Mouse (Mus musculus) stomach, embryonic 15.5 days (tissue): Measurements from ENCODE around the gene Lyrm7. TPM values are rescaled to one million over a fixed set of nuclear protein-coding genes. Genes with fewer than 3 reads are reported as not detected.
"Not testable (repeated sequence)": the region's sequence is repeated elsewhere in the genome, so short reads cannot be mapped to it uniquely, and the experiment has no call there.

Experiments used
- ATAC-seq: fragments of 200-750 bp; cut with Nextera tagmentation; 2 replicates; pipeline ENCODE4 v1.8.0; 2017; ENCODE audit warnings: low read depth, moderate number of reproducible peaks, moderate TSS enrichment; ENCODE audit not compliant: insufficient read depth, low FRiP score
- H3K27ac ChIP-seq: fragments of 300-500 bp; sonication (generic); 2 replicates; pipeline ENCODE4 v1.5.1; 2015; ENCODE audit warnings: mild to moderate bottlenecking, inconsistent platforms
- H3K27me3 ChIP-seq: fragments of 300-500 bp; sonication (generic); replicated peaks from 2 replicates; pipeline ENCODE4 v1.6.1; 2015; ENCODE audit warnings: inconsistent platforms
- H3K36me3 ChIP-seq: fragments of 300-500 bp; sonication (generic); 2 replicates; pipeline ENCODE4 v1.6.1; 2015; ENCODE audit warnings: inconsistent platforms
- H3K4me1 ChIP-seq: fragments of 300-500 bp; sonication (generic); 2 replicates; pipeline ENCODE4 v1.6.1; 2015; ENCODE audit warnings: inconsistent platforms
- H3K4me2 ChIP-seq: fragments of 300-500 bp; sonication (generic); 2 replicates; pipeline ENCODE4 v1.6.1; 2015; ENCODE audit warnings: mild to moderate bottlenecking, inconsistent platforms
- H3K4me3 ChIP-seq: fragments of 300-500 bp; sonication (generic); replicated peaks from 2 replicates; pipeline ENCODE4 v1.5.1; 2015; ENCODE audit warnings: inconsistent platforms
- H3K9ac ChIP-seq: fragments of 300-500 bp; sonication (generic); 2 replicates; pipeline ENCODE4 v1.6.1; 2015; ENCODE audit warnings: inconsistent platforms
- H3K9me3 ChIP-seq: fragments of 300-500 bp; sonication (generic); 2 replicates; pipeline ENCODE4 v1.6.1; 2016; ENCODE audit warnings: inconsistent platforms
- WGBS: fragments of 180-500 bp; shearing (Covaris S2); methylation state at CpG from one replicate; pipeline ENCODE4 v1.1.7; 2015; 5-methylcytosine and 5-hydroxymethylcytosine counted together
- polyA plus RNA-seq: library from polyadenylated mRNA; unstranded; fragments of >200 nt; fragmentation: Nextera tagmentation; extraction: Ambion mirVana; gene quantifications from 2 replicates; pipeline ENCODE4 v1.2.1, GENCODE M21; 2015

The Lyrm7 gene
- polyA plus RNA-seq, 1 experiment from 2014 or later: 7.5 TPM

- Histone ChIP-seq H3K4me2 (no peak overlapping the region), H3K4me1 (no peaks in the 10 kb centered on the region), H3K9me3 (no peaks in the 10 kb centered on the region), H3K36me3 (no peaks in the 10 kb centered on the region), H3K4me3 (no peak overlapping the region), H3K27me3 (no peaks in the 10 kb centered on the region), H3K27ac (no peak overlapping the region), H3K9ac (no peak overlapping the region)
- ATAC-seq: no peak
- WGBS: 56% methylated on average over 5 of the region's 5 CpGs
These were observed 36.8 kb upstream of the Lyrm7 start for GRCm38 (mm10) chr11:54897470-54897869.

DNA sequence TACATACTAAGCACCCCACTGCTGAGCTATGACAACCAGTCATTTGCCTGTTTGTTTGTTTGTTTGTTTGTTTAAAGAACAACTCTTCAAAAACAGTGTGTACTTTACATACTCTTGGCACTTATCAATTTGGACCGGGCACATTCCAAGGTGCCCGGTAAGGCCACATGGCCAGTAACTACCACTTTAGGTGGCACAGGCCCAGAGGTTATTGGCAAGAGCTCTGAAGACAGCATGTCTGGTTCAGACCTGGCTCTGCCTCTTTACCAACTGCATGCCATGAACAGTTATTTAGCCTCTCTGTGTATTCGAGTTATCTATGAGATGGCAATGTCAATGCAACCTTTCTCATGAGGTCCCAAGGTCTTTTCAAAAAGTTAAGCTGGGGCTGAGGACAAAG lies 35.9 kb upstream of the Lyrm7 start:
- not testable (repeated sequence) for ATAC-seq
- 86% methylated on average over 3 of the region's 3 CpGs for WGBS

GRCm38 (mm10) chr11:54894589-54894988 lies 33.9 kb upstream of the Lyrm7 start:
- Histone ChIP-seq H3K9me3 (no peaks in the 10 kb centered on the region), H3K4me3 (no peak overlapping the region), H3K9ac (no peak overlapping the region), H3K4me2 (no peak overlapping the region), H3K4me1 (no peaks in the 10 kb centered on the region), H3K27ac (no peak overlapping the region), H3K27me3 (no peaks in the 10 kb centered on the region), H3K36me3 (no peaks in the 10 kb centered on the region)
- WGBS: 56% methylated on average over 9 of the region's 9 CpGs
- no peak for ATAC-seq

More for the DNA sequence above, 35.9 kb upstream of the Lyrm7 start:
- H3K36me3 ChIP-seq, H3K4me2 ChIP-seq, H3K27me3 ChIP-seq, H3K27ac ChIP-seq, H3K9me3 ChIP-seq, H3K4me3 ChIP-seq, H3K9ac ChIP-seq, H3K4me1 ChIP-seq: not testable (repeated sequence)

GRCm38 (mm10) chr11:54892091-54892490 lies 31.4 kb upstream of the Lyrm7 start:
- H3K4me1 ChIP-seq: no peaks in the 10 kb centered on the region
- 44% methylated on average over 7 of the region's 7 CpGs for WGBS
- no peaks in the 10 kb centered on the region for H3K36me3 ChIP-seq
- no peaks in the 10 kb centered on the region for H3K9me3 ChIP-seq
- H3K4me3 ChIP-seq: no peak overlapping the region
- no peak overlapping the region for H3K9ac ChIP-seq
- no peak overlapping the region for H3K27ac ChIP-seq
- no peaks in the 10 kb centered on the region for H3K27me3 ChIP-seq
- ATAC-seq: no peak
- no peak overlapping the region for H3K4me2 ChIP-seq

GRCm38 (mm10) chr11:54891341-54891740 lies 30.6 kb upstream of the Lyrm7 start:
- no peak for ATAC-seq
- no peak overlapping the region for H3K4me3 ChIP-seq
- WGBS: 82% methylated on average over 5 of the region's 5 CpGs

GRCm38 (mm10) chr11:54887927-54888326 lies 27.2 kb upstream of the Lyrm7 start:
- H3K4me3 ChIP-seq: no peak overlapping the region
- ATAC-seq: no peak
- H3K9me3 ChIP-seq: no peaks in the 10 kb centered on the region
- no peaks in the 10 kb centered on the region for H3K27me3 ChIP-seq
- no peaks in the 10 kb centered on the region for H3K36me3 ChIP-seq
- no peak overlapping the region for H3K4me2 ChIP-seq
- no peak overlapping the region for H3K27ac ChIP-seq
- H3K9ac ChIP-seq: no peak overlapping the region
- 62% methylated on average over 6 of the region's 6 CpGs for WGBS
- H3K4me1 ChIP-seq: peaks cover 10% of the 10 kb centered on the region

More at GRCm38 (mm10) chr11:54891341-54891740, 30.6 kb upstream of the Lyrm7 start:
- no peak overlapping the region for H3K27ac ChIP-seq
- no peak overlapping the region for H3K9ac ChIP-seq
- no peaks in the 10 kb centered on the region for H3K27me3 ChIP-seq
- H3K4me1 ChIP-seq: no peaks in the 10 kb centered on the region
- no peaks in the 10 kb centered on the region for H3K36me3 ChIP-seq
- H3K4me2 ChIP-seq: no peak overlapping the region
- no peaks in the 10 kb centered on the region for H3K9me3 ChIP-seq

- WGBS: 85% methylated on average over 2 of the region's 2 CpGs
- H3K4me3 ChIP-seq: no peak overlapping the region
- no peaks in the 10 kb centered on the region for H3K36me3 ChIP-seq
- H3K27me3 ChIP-seq: no peaks in the 10 kb centered on the region
- no peak overlapping the region for H3K27ac ChIP-seq
- ATAC-seq: no peak
- no peak overlapping the region for H3K9ac ChIP-seq
- peaks cover 13% of the 10 kb centered on the region for H3K4me1 ChIP-seq
- no peak overlapping the region for H3K4me2 ChIP-seq
- H3K9me3 ChIP-seq: no peaks in the 10 kb centered on the region
These were observed 24.7 kb upstream of the Lyrm7 start for GRCm38 (mm10) chr11:54885406-54885805.

DNA sequence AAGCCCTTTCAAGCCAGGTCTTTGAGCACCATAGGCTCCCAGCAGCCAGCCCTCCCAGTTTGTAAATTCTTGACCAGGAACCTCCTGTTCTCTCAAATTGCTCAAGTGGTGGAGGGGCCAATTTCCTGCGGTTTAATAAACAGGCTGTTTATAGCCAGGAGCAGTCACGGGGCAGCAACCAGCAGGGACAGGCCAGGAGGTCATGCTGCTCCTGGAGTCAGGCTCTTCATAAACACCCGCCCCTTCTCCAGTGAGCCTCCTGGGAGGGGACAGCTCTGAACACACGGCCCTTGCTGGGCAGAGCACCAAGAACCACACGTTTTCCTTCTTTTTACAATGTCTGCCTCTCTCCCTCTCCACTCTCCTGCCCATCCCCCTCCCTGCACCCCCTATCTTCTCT lies 24.2 kb upstream of the Lyrm7 start:
- ATAC-seq: peak; percentile 52; the same call in 1 of the 2 replicates
- no peaks in the 10 kb centered on the region for H3K27me3 ChIP-seq
- H3K9ac ChIP-seq: no peak overlapping the region
- H3K4me2 ChIP-seq: no peak overlapping the region
- no peaks in the 10 kb centered on the region for H3K9me3 ChIP-seq
- H3K4me3 ChIP-seq: no peak overlapping the region
- no peaks in the 10 kb centered on the region for H3K36me3 ChIP-seq
- H3K27ac ChIP-seq: peak overlapping the region; percentile 54
- whole genome bisulfite sequencing: 11% methylated on average over 5 of the region's 5 CpGs
- H3K4me1 ChIP-seq: peaks cover 13% of the 10 kb centered on the region

GRCm38 (mm10) chr11:54884197-54884828 lies 23.6 kb upstream of the Lyrm7 start:
- H3K36me3 ChIP-seq: no peaks in the 10 kb centered on the region
- no peaks in the 10 kb centered on the region for H3K27me3 ChIP-seq
- H3K9ac ChIP-seq: no peak overlapping the region
- no peak for ATAC-seq
- H3K9me3 ChIP-seq: no peaks in the 10 kb centered on the region
- H3K27ac ChIP-seq: peak overlapping the region; percentile 54
- H3K4me2 ChIP-seq: no peak overlapping the region
- peaks cover 13% of the 10 kb centered on the region for H3K4me1 ChIP-seq
- H3K4me3 ChIP-seq: no peak overlapping the region
- 72% methylated on average over 5 of the region's 5 CpGs for WGBS

DNA sequence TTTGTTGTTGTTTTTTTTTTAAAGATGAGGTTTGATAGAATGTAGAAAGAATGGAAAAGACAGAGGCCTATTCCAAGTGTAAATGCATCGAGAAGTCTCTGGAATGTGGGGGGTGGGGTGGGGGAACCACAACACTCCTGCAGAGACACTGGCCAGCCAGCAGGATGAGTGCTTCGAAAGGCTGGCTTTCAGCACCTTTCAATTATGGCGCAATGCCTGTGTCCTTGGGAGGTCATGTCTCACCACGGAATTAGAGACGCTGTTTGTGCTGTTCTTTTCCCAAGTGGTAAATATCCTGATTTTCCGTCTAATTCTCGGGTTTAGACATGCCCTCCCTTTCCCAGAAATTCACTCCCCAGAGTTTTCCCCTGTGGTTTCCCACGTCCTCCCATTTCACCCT lies 22.0 kb upstream of the Lyrm7 start:
- ATAC-seq: no peak
- 39% methylated on average over 8 of the region's 8 CpGs for WGBS
- H3K27ac ChIP-seq: no peak overlapping the region
- no peaks in the 10 kb centered on the region for H3K9me3 ChIP-seq
- H3K36me3 ChIP-seq: no peaks in the 10 kb centered on the region
- H3K4me3 ChIP-seq: no peak overlapping the region
- peaks cover 13% of the 10 kb centered on the region for H3K4me1 ChIP-seq
- no peaks in the 10 kb centered on the region for H3K27me3 ChIP-seq
- H3K4me2 ChIP-seq: no peak overlapping the region
- H3K9ac ChIP-seq: no peak overlapping the region

DNA sequence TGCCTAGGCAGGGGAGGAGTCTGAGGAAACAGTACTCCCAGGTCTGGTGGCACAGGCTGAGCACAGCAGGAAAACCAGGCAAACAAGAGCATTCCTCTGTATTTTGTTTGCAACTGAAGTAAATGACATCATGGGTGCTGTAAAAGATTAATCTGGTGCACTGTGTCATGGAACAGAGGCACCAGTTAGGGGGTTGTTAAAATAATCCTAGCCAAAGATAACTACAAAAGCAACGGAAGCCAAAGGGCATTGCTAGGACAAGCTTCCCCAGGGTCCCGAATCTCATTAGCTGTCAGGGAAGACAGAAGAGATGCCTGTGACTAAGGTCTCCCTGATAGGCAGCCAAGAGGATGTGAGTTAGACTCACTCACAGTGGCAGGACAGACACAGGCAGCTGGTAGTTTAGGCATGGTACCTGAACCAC lies 20.3 kb upstream of the Lyrm7 start:
- no peak; the same call in 1 of the 2 replicates for ATAC-seq
- H3K4me2 ChIP-seq: no peak overlapping the region
- peaks cover 13% of the 10 kb centered on the region for H3K4me1 ChIP-seq
- no peaks in the 10 kb centered on the region for H3K27me3 ChIP-seq
- no peaks in the 10 kb centered on the region for H3K36me3 ChIP-seq
- H3K9me3 ChIP-seq: no peaks in the 10 kb centered on the region
- H3K4me3 ChIP-seq: no peak overlapping the region
- H3K27ac ChIP-seq: 0 out of 2 replicates have a peak overlapping the region, but pooled peaks have one; percentile 13
- 16% methylated on average over 2 of the region's 2 CpGs for WGBS
- H3K9ac ChIP-seq: no peak overlapping the region

DNA sequence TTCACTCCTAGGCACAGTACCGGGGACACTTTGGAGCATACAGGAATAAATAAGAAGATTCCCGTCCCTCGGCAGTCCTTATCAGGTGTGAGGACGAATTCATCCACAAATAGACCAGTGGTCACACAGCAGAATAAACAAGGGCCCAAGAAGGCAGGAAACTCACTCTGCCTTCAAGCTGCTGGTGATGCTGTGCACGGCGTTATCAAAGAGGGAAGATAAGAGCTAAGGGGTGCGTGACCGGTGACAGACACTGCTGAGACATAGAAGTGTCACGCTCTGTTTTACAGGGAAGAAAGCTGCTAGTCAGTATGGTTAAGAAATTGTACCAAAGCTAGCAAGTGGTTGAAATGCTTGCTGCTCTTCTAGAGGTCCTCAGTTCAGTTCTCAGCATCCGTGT lies 19.2 kb upstream of the Lyrm7 start:
- ATAC-seq: no peak

GRCm38 (mm10) chr11:54879434-54879833 lies 18.7 kb upstream of the Lyrm7 start:
- H3K27ac ChIP-seq: no peak overlapping the region
- 19% methylated on average over 4 of the region's 4 CpGs for WGBS
- H3K36me3 ChIP-seq: no peaks in the 10 kb centered on the region
- H3K9me3 ChIP-seq: no peaks in the 10 kb centered on the region
- peaks cover 3% of the 10 kb centered on the region; the same call in 1 of the 2 replicates for H3K4me1 ChIP-seq
- H3K27me3 ChIP-seq: no peaks in the 10 kb centered on the region
- H3K9ac ChIP-seq: no peak overlapping the region
- no peak; the same call in 1 of the 2 replicates for ATAC-seq
- no peak overlapping the region for H3K4me2 ChIP-seq
- H3K4me3 ChIP-seq: no peak overlapping the region

More for the DNA sequence above, 19.2 kb upstream of the Lyrm7 start:
- Histone ChIP-seq H3K4me1 (peaks cover 7% of the 10 kb centered on the region), H3K9ac (no peak overlapping the region), H3K36me3 (no peaks in the 10 kb centered on the region), H3K9me3 (no peaks in the 10 kb centered on the region), H3K4me3 (no peak overlapping the region), H3K27ac (no peak overlapping the region), H3K27me3 (no peaks in the 10 kb centered on the region), H3K4me2 (no peak overlapping the region)
- WGBS: 56% methylated on average over 10 of the region's 10 CpGs
